Mouse (Mus musculus) heart, adult 2 months (tissue): Measurements from ENCODE around the gene Sema5a.

Source experiments
- CTCF ChIP-seq: fragments of 200-600 bp; IDR thresholded peaks from 2 replicates; pipeline ENCODE4 v1.8.1; 2022; ENCODE audit warnings: antibody characterized with exemption, mild to moderate bottlenecking, moderate library complexity
- POLR2A ChIP-seq: fragments of 200-500 bp; IDR thresholded peaks from 2 replicates; pipeline ENCODE4 v1.6.1; 2011; ENCODE audit warnings: mild to moderate bottlenecking, low read depth, low read length, control low read depth; ENCODE audit not compliant: insufficient read depth

- TF ChIP-seq CTCF (no peak), POLR2A (no peak)
Observed at GRCm38 (mm10) chr15:32607236-32607635, 362.6 kb downstream of the Sema5a start.
